Mouse (Mus musculus): ENCODE data around the gene Vmn2r80. TPM values are rescaled to one million over a fixed set of nuclear protein-coding genes. Genes with fewer than 3 reads are reported as not detected.
"Not testable (repeated sequence)": the region's sequence is repeated elsewhere in the genome, so short reads cannot be mapped to it uniquely, and the experiment has no call there.

The Vmn2r80 gene
- polyA plus RNA-seq, 1 experiment = not detected

DNA sequence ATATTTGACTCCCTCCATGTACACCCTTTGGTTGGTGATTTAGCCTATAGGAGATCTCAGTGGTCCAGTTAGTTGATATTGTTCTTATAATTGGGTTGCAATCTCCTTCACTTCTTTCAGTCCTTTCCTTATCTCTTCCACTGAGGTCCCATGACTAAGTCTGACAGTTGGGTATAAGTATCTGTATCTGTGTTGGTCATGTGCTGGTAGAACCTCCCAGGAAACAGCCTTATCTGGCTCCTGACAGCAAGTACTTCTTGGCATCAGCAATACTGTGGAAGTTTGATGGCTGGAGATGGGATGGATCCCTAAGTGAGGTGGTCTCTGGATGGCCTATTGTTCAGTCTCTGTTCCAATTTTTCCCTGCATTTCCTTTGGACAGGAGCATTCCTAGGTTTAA, 3.0 kb downstream of the Vmn2r80 start:
- no peaks in the 10 kb centered on the region for H3K27me3 ChIP-seq (ENCODE audit: control insufficient read depth, insufficient read depth, low read length)
- TF ChIP-seq POLR2A (IDR thresholded peaks at IDR 0.05; ENCODE audit: control insufficient read depth, low read depth, low read length) (no peak), CTCF (IDR thresholded peaks at IDR 0.05; ENCODE audit: control insufficient read depth, insufficient read depth, insufficient replicate concordance, low read depth, low read length) (no peak)
- no peak overlapping the region for H3K4me3 ChIP-seq (ENCODE audit: control insufficient read depth, low read depth, low read length)
- no peak overlapping the region for H3K27ac ChIP-seq (ENCODE audit: control insufficient read depth, insufficient read depth, low read depth, low read length)
- no peaks in the 10 kb centered on the region for H3K36me3 ChIP-seq (ENCODE audit: control insufficient read depth, insufficient read depth, low read length)
- H3K4me1 ChIP-seq (ENCODE audit: control insufficient read depth, insufficient read depth, low read length) = no peaks in the 10 kb centered on the region

DNA sequence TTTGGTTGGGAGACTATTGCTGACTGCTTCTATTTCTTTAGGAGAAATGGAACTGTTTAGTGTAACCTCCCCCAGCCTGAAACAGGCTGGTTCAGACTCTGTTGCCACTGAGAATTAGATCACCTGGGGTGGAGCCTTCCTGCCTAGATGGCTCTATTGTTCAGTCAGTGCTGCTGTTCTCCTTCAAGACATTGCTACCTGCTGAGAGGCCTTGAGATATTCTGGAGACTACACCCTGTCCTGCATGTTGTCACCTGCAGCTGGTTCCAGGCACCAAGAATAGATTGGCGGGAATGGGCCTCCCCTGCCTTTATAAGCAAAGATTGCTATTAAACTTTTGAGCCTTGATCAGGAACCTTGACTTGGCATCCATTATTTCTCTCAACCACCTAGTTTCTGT, 51.4 kb downstream of the Vmn2r80 start:
- H3K4me3 ChIP-seq (ENCODE audit: control insufficient read depth, low read depth, low read length); H3K4me1 ChIP-seq (ENCODE audit: control insufficient read depth, insufficient read depth, low read length); H3K27me3 ChIP-seq (ENCODE audit: control insufficient read depth, insufficient read depth, low read length); H3K27ac ChIP-seq (ENCODE audit: control insufficient read depth, insufficient read depth, low read depth, low read length); H3K36me3 ChIP-seq (ENCODE audit: control insufficient read depth, insufficient read depth, low read length): not testable (repeated sequence)

DNA sequence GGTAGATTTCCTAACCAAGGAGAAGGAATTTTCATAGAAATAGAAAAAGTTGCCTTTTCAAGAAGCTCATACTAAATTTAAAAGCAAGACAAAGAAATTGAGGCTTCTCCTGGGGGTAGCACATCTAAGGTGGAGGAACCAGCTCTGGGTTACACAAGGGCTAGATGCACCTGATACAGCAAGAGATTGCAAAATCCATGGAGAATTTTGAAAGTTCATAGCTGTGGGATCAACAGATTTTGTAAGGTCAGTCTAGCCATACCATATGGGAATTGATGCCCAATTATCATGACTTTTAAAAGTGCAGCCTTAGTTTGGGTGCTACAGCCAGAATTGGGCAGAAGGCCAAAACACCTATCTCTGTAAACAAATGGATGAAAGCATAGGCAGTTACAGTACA, 71.9 kb downstream of the Vmn2r80 start:
- TF ChIP-seq POLR2A (IDR thresholded peaks at IDR 0.05; ENCODE audit: control insufficient read depth, low read depth, low read length) (no peak), CTCF (IDR thresholded peaks at IDR 0.05; ENCODE audit: control insufficient read depth, insufficient read depth, insufficient replicate concordance, low read depth, low read length) (no peak)
- H3K4me3 ChIP-seq (ENCODE audit: control insufficient read depth, low read depth, low read length) = no peak overlapping the region
- H3K4me1 ChIP-seq (ENCODE audit: control insufficient read depth, insufficient read depth, low read length) = no peaks in the 10 kb centered on the region
- H3K27me3 ChIP-seq (ENCODE audit: control insufficient read depth, insufficient read depth, low read length) = no peaks in the 10 kb centered on the region
- no peak overlapping the region for H3K27ac ChIP-seq (ENCODE audit: control insufficient read depth, insufficient read depth, low read depth, low read length)
- H3K36me3 ChIP-seq (ENCODE audit: control insufficient read depth, insufficient read depth, low read length) = no peaks in the 10 kb centered on the region

- no peak for TF ChIP-seq CTCF (IDR thresholded peaks at IDR 0.05; ENCODE audit: control insufficient read depth, insufficient read depth, insufficient replicate concordance, low read depth, low read length)
- TF ChIP-seq POLR2A (IDR thresholded peaks at IDR 0.05; ENCODE audit: control insufficient read depth, low read depth, low read length) = no peak
- Histone ChIP-seq H3K27ac (ENCODE audit: control insufficient read depth, insufficient read depth, low read depth, low read length) (no peak overlapping the region), H3K4me1 (ENCODE audit: control insufficient read depth, insufficient read depth, low read length) (no peaks in the 10 kb centered on the region)
Observed at GRCm38 (mm10) chr10:79221606-79222005, 73.0 kb downstream of the Vmn2r80 start.

GRCm38 (mm10) chr10:79222214-79222613, 73.6 kb downstream of the Vmn2r80 start:
- TF ChIP-seq CTCF (IDR thresholded peaks at IDR 0.05; ENCODE audit: control insufficient read depth, insufficient read depth, insufficient replicate concordance, low read depth, low read length) (no peak), POLR2A (IDR thresholded peaks at IDR 0.05; ENCODE audit: control insufficient read depth, low read depth, low read length) (no peak)
- H3K27me3 ChIP-seq (ENCODE audit: control insufficient read depth, insufficient read depth, low read length) = no peaks in the 10 kb centered on the region
- no peak overlapping the region for H3K27ac ChIP-seq (ENCODE audit: control insufficient read depth, insufficient read depth, low read depth, low read length)
- H3K4me1 ChIP-seq (ENCODE audit: control insufficient read depth, insufficient read depth, low read length) = no peaks in the 10 kb centered on the region
- no peak overlapping the region for H3K4me3 ChIP-seq (ENCODE audit: control insufficient read depth, low read depth, low read length)
- no peaks in the 10 kb centered on the region for H3K36me3 ChIP-seq (ENCODE audit: control insufficient read depth, insufficient read depth, low read length)

More at GRCm38 (mm10) chr10:79221606-79222005, 73.0 kb downstream of the Vmn2r80 start:
- Histone ChIP-seq H3K4me3 (ENCODE audit: control insufficient read depth, low read depth, low read length) (no peak overlapping the region), H3K27me3 (ENCODE audit: control insufficient read depth, insufficient read depth, low read length) (no peaks in the 10 kb centered on the region), H3K36me3 (ENCODE audit: control insufficient read depth, insufficient read depth, low read length) (no peaks in the 10 kb centered on the region)

Other genes with a start within 250 kb of the Vmn2r80 start
- not detected in 2 replicates for gene Olfr1354, start 235.6 kb upstream of the Vmn2r80 start, polyA plus RNA-seq (2012; rRNA removed)
- gene Olfr8, start 198.1 kb upstream of the Vmn2r80 start, polyA plus RNA-seq (2012; rRNA removed) = not detected in 2 replicates
- gene Olfr1353, start 185.5 kb upstream of the Vmn2r80 start, polyA plus RNA-seq (2012; rRNA removed) = not detected in 2 replicates
- gene Olfr1352, start 167.7 kb upstream of the Vmn2r80 start, polyA plus RNA-seq (2012; rRNA removed) = not detected in 2 replicates
- not detected in 2 replicates for gene Olfr1351, start 136.3 kb upstream of the Vmn2r80 start, polyA plus RNA-seq (2012; rRNA removed)
- 0.12 and 0.19 TPM in 2 replicates for gene Olfr57, start 120.0 kb upstream of the Vmn2r80 start, polyA plus RNA-seq (2012; rRNA removed)
- gene 2610008E11Rik, start 51.2 kb upstream of the Vmn2r80 start, polyA plus RNA-seq (2012; rRNA removed) = 0.64 and 0.86 TPM in 2 replicates
- gene Vmn2r81, start 98.9 kb downstream of the Vmn2r80 start, polyA plus RNA-seq (2012; rRNA removed) = not detected in 2 replicates
- not detected in 2 replicates for gene Vmn2r82, start 207.8 kb downstream of the Vmn2r80 start, polyA plus RNA-seq (2012; rRNA removed)

Data from testis, adult 2 months (tissue).